Mouse (Mus musculus) intestine, embryonic 15.5 days (tissue): ENCODE results near the gene Nhlh1. TPM values are rescaled to one million over a fixed set of nuclear protein-coding genes. Genes with fewer than 3 reads are reported as not detected.

Experiments
- ATAC-seq: fragments of 200-750 bp; cut with Nextera tagmentation; 2 replicates; pipeline ENCODE4 v1.8.0; 2017; ENCODE audit warnings: moderate TSS enrichment, moderate library complexity
- H3K27ac ChIP-seq: fragments of 300-500 bp; sonication (generic); 2 replicates; pipeline ENCODE4 v1.5.1; 2015; ENCODE audit warnings: mild to moderate bottlenecking, inconsistent platforms
- H3K27me3 ChIP-seq: fragments of 300-500 bp; sonication (generic); replicated peaks from 2 replicates; pipeline ENCODE4 v1.6.1; 2015; ENCODE audit warnings: inconsistent platforms
- H3K36me3 ChIP-seq: fragments of 300-500 bp; sonication (generic); 2 replicates; pipeline ENCODE4 v1.6.1; 2015; ENCODE audit warnings: inconsistent platforms
- H3K4me1 ChIP-seq: fragments of 300-500 bp; sonication (generic); replicated peaks from 2 replicates; pipeline ENCODE4 v1.6.1; 2015; ENCODE audit warnings: inconsistent platforms
- H3K4me2 ChIP-seq: fragments of 300-500 bp; sonication (generic); replicated peaks from 2 replicates; pipeline ENCODE4 v1.6.1; 2015; ENCODE audit warnings: mild to moderate bottlenecking, inconsistent platforms
- H3K4me3 ChIP-seq: fragments of 300-500 bp; sonication (generic); replicated peaks from 2 replicates; pipeline ENCODE4 v1.5.1; 2015; ENCODE audit warnings: inconsistent platforms
- H3K9ac ChIP-seq: fragments of 300-500 bp; sonication (generic); 2 replicates; pipeline ENCODE4 v1.6.1; 2015; ENCODE audit warnings: inconsistent platforms
- H3K9me3 ChIP-seq: fragments of 300-500 bp; sonication (generic); 2 replicates; pipeline ENCODE4 v1.6.1; 2016; ENCODE audit warnings: inconsistent platforms
- WGBS: fragments of 180-500 bp; shearing (Covaris S2); methylation state at CpG from one replicate; pipeline ENCODE4 v1.1.7; 2015; 5-methylcytosine and 5-hydroxymethylcytosine counted together
- polyA plus RNA-seq: library from polyadenylated mRNA; unstranded; fragments of >200 nt; fragmentation: Nextera tagmentation; extraction: Ambion mirVana; gene quantifications from 2 replicates; pipeline ENCODE4 v1.2.1, GENCODE M21; 2015

Gene Nhlh1
- polyA plus RNA-seq, 1 experiment from 2014 or later = 0.09 TPM

DNA sequence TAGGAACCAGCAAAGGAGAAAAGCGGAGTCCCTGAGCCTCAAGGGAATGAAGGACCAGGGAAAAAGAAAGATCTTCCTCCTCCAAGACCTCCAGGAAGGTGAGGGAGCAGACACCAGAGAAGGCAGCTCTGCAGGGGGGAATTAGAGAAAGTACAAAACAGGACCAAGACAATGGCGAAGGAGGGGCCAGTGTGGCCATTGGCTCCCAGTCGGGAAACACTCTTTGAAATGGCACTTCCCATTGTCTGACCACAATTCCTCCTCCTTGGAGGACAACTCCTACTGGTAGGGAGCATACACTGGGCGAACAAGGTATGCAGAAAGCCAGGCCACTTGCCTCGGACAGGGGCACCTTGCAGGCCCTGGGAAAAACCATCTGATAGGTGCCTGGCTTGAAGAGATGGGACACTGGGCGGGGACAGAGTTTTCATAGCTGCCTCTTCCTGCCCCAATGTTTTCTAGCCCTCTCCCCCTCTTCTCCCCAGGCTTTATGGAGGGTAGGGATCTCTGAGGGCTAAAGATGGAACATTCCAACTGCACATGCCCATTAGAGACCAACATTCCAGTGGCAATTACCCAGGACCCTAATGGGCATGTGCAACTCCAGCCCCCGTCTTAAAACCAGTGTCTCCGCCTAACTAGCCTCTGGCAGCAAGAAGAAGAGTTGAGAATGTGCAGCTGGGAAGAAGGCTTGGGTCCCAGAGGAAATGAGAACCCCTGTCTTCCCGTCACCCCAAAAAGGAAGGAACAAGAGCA is 33.1 kb downstream of the Nhlh1 start:
- Histone ChIP-seq H3K27me3 (no peaks in the 10 kb centered on the region), H3K4me2 (peak overlapping the region; percentile 77; the same call in 1 of the 2 replicates), H3K36me3 (no peaks in the 10 kb centered on the region), H3K4me3 (no peak overlapping the region), H3K4me1 (peaks cover 23% of the 10 kb centered on the region), H3K9me3 (no peaks in the 10 kb centered on the region), H3K27ac (no peak overlapping the region), H3K9ac (no peak overlapping the region)
- WGBS = 63% methylated on average over 9 of the region's 9 CpGs
- ATAC-seq = no peak

- H3K4me1 ChIP-seq = peaks cover 33% of the 10 kb centered on the region
- WGBS = 70% methylated on average over 10 of the region's 10 CpGs
- H3K9ac ChIP-seq = no peak overlapping the region
- H3K36me3 ChIP-seq = no peaks in the 10 kb centered on the region
- no peak overlapping the region for H3K4me2 ChIP-seq
- no peaks in the 10 kb centered on the region for H3K9me3 ChIP-seq
- no peak for ATAC-seq
- H3K27me3 ChIP-seq = no peaks in the 10 kb centered on the region
- no peak overlapping the region for H3K27ac ChIP-seq
- no peak overlapping the region for H3K4me3 ChIP-seq
Observed at GRCm38 (mm10) chr1:172019863-172020521, 37.4 kb downstream of the Nhlh1 start.

DNA sequence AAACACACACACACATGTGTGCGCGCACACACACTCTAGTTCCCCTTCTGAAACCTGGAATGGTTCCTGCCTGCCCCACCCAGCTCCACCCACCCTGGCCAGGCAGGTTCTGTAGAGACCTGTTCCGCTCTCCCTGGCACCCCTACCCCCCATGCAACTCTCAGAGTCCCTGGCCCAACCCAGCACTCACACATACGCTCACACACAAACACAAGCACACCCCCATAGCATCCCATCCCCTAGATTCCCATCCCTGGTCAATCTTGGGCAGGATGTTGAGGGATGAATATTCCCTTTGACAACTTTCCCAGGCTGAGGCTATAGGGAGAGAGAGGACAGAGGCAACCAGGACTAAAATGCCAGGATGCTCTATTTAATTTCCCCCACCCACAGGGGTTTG is 38.0 kb downstream of the Nhlh1 start:
- H3K4me1 ChIP-seq = peaks cover 32% of the 10 kb centered on the region
- no peak overlapping the region for H3K27ac ChIP-seq
- H3K9me3 ChIP-seq = no peaks in the 10 kb centered on the region
- H3K4me3 ChIP-seq = no peak overlapping the region
- no peaks in the 10 kb centered on the region for H3K36me3 ChIP-seq
- ATAC-seq = peak; percentile 67
- 85% methylated on average over 4 of the region's 4 CpGs for WGBS
- no peaks in the 10 kb centered on the region for H3K27me3 ChIP-seq
- H3K4me2 ChIP-seq = no peak overlapping the region
- no peak overlapping the region for H3K9ac ChIP-seq

GRCm38 (mm10) chr1:172018336-172019311 is 38.7 kb downstream of the Nhlh1 start:
- no peak overlapping the region for H3K27ac ChIP-seq
- no peak overlapping the region for H3K4me3 ChIP-seq
- H3K9me3 ChIP-seq = no peaks in the 10 kb centered on the region
- 85% methylated on average over 9 of the region's 9 CpGs for WGBS
- H3K9ac ChIP-seq = no peak overlapping the region
- peaks cover 32% of the 10 kb centered on the region for H3K4me1 ChIP-seq
- H3K4me2 ChIP-seq = no peak overlapping the region
- peak; percentile 62 for ATAC-seq
- no peaks in the 10 kb centered on the region for H3K36me3 ChIP-seq
- H3K27me3 ChIP-seq = no peaks in the 10 kb centered on the region

- no peak overlapping the region for H3K4me2 ChIP-seq
- no peaks in the 10 kb centered on the region for H3K9me3 ChIP-seq
- no peak for ATAC-seq
- peaks cover 32% of the 10 kb centered on the region for H3K4me1 ChIP-seq
- H3K36me3 ChIP-seq = peaks cover 3% of the 10 kb centered on the region; the same call in 1 of the 2 replicates
- H3K9ac ChIP-seq = no peak overlapping the region
- no peak overlapping the region for H3K4me3 ChIP-seq
- 76% methylated on average over 6 of the region's 6 CpGs for WGBS
- H3K27me3 ChIP-seq = no peaks in the 10 kb centered on the region
- no peak overlapping the region for H3K27ac ChIP-seq
Observed at GRCm38 (mm10) chr1:172017517-172018070, 39.8 kb downstream of the Nhlh1 start.

- 43% methylated on average over 6 of the region's 6 CpGs for WGBS
- no peaks in the 10 kb centered on the region for H3K9me3 ChIP-seq
- no peak overlapping the region for H3K27ac ChIP-seq
- peaks cover 32% of the 10 kb centered on the region for H3K4me1 ChIP-seq
- no peak overlapping the region for H3K4me3 ChIP-seq
- H3K27me3 ChIP-seq = no peaks in the 10 kb centered on the region
- no peak for ATAC-seq
- peaks cover 3% of the 10 kb centered on the region; the same call in 1 of the 2 replicates for H3K36me3 ChIP-seq
- no peak overlapping the region for H3K9ac ChIP-seq
- H3K4me2 ChIP-seq = no peak overlapping the region
Observed at GRCm38 (mm10) chr1:172016660-172017516, 40.5 kb downstream of the Nhlh1 start.

DNA sequence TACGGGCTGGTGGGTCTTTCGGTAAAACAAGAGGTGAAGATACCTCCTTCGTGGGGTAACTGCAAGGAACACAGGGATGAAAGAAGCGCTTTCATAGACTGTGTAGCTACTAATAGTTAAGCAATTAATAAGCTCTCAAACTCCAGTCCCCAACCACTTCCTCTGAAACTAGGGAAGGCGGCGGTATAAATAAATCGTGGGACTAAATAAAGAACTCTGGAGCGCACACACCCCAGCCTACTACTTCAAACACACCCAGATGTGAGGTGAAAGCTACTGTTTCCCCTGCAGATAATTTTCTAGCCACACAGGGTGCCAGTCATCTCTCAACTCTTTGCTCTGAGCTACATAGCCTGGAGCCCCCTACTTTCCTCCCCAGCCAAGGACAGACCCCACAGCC is 41.3 kb downstream of the Nhlh1 start:
- no peak overlapping the region for H3K27ac ChIP-seq
- no peak overlapping the region for H3K4me2 ChIP-seq
- no peak overlapping the region for H3K9ac ChIP-seq
- no peaks in the 10 kb centered on the region for H3K27me3 ChIP-seq
- 65% methylated on average over 8 of the region's 8 CpGs for WGBS
- H3K9me3 ChIP-seq = no peaks in the 10 kb centered on the region
- H3K36me3 ChIP-seq = peaks cover 3% of the 10 kb centered on the region; the same call in 1 of the 2 replicates
- no peak overlapping the region for H3K4me3 ChIP-seq
- H3K4me1 ChIP-seq = peaks cover 32% of the 10 kb centered on the region
- ATAC-seq = no peak

- Histone ChIP-seq H3K4me2 (no peak overlapping the region), H3K27me3 (no peaks in the 10 kb centered on the region), H3K9ac (no peak overlapping the region; the same call in 1 of the 2 replicates), H3K36me3 (peaks cover 3% of the 10 kb centered on the region; the same call in 1 of the 2 replicates), H3K4me3 (no peak overlapping the region), H3K27ac (no peak overlapping the region), H3K9me3 (no peaks in the 10 kb centered on the region), H3K4me1 (peaks cover 32% of the 10 kb centered on the region)
- 68% methylated on average over 9 of the region's 9 CpGs for WGBS
- no peak for ATAC-seq
Observed at GRCm38 (mm10) chr1:172015312-172015939, 41.9 kb downstream of the Nhlh1 start.

GRCm38 (mm10) chr1:172014771-172015170 is 42.6 kb downstream of the Nhlh1 start:
- 83% methylated on average over 9 of the region's 9 CpGs for WGBS
- Histone ChIP-seq H3K27ac (no peak overlapping the region), H3K4me2 (no peak overlapping the region), H3K9ac (no peak overlapping the region; the same call in 1 of the 2 replicates), H3K9me3 (no peaks in the 10 kb centered on the region), H3K4me1 (peaks cover 30% of the 10 kb centered on the region), H3K4me3 (no peak overlapping the region), H3K36me3 (peaks cover 7% of the 10 kb centered on the region; the same call in 1 of the 2 replicates), H3K27me3 (no peaks in the 10 kb centered on the region)
- ATAC-seq = no peak

DNA sequence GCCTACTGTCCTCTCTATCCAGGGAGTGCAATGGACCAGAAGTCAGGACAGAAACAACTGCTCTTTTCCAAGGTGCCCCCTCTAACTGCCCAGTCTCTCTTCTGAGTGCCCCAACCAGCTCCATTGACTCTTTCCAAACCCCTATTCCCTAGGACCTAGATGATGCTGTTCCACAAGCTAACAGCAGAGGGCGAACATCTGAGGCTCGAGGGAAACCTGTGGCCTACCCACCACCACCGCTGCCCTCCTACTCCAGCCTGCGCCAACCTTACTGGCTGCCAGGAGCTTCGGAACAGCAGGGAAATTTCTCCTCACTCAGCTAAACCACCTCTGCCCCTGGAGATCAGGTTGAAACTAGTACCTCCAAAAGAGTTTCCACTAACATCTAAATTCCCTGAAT is 45.3 kb downstream of the Nhlh1 start:
- peaks cover 27% of the 10 kb centered on the region for H3K36me3 ChIP-seq
- peaks cover 12% of the 10 kb centered on the region for H3K4me1 ChIP-seq
- H3K27ac ChIP-seq = no peak overlapping the region
- H3K9ac ChIP-seq = no peak overlapping the region
- peak; percentile 41; the same call in 1 of the 2 replicates for ATAC-seq
- WGBS = 29% methylated on average over 5 of the region's 5 CpGs
- H3K4me3 ChIP-seq = no peak overlapping the region
- no peak overlapping the region for H3K4me2 ChIP-seq
- H3K9me3 ChIP-seq = no peaks in the 10 kb centered on the region
- no peaks in the 10 kb centered on the region for H3K27me3 ChIP-seq
